Mouse (Mus musculus): ENCODE results near the gene Map3k20. TPM values are rescaled to one million over a fixed set of nuclear protein-coding genes. Genes with fewer than 3 reads are reported as not detected.

Gene Map3k20
- polyA plus RNA-seq, 1 experiment from 2014 or later = 43.9 TPM

GRCm38 (mm10) chr2:72301194-72301916 is 15.9 kb downstream of the Map3k20 start:
- no peak overlapping the region for H3K4me3 ChIP-seq
- no peak overlapping the region for H3K27ac ChIP-seq (replicated peaks)
- no peak for ATAC-seq (ENCODE audit: extremely low read depth, insufficient number of reproducible peaks, low FRiP score, low TSS enrichment)
- H3K36me3 ChIP-seq = peaks cover 51% of the 10 kb centered on the region
- peaks cover 44% of the 10 kb centered on the region for H3K4me1 ChIP-seq
- WGBS = 82% methylated on average over 9 of the region's 9 CpGs
- peaks cover 4% of the 10 kb centered on the region; the same call in 1 of the 2 replicates for H3K9me3 ChIP-seq
- H3K27me3 ChIP-seq (replicated peaks) = no peaks in the 10 kb centered on the region
- no peak overlapping the region for H3K4me2 ChIP-seq
- H3K9ac ChIP-seq = no peak overlapping the region

DNA sequence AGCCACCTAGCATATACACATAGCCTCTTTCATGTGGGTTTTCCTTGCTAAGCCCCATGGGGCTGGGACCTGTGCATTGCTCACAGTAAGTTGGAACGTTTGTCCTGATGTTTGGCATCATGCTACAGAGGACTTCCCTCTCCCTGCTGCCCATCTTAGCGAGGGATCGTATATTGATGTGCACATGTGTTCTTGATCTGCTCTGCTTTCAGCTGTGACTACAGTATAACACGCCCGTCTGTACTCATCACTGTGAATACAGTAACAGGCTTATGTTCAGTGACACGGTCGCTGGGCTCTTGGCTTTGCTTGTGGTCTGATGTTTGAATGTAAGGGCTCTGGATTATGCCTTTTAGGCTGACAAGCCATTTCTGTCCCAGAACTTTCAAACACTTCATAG is 20.3 kb downstream of the Map3k20 start:
- Histone ChIP-seq H3K9ac (no peak overlapping the region), H3K27me3 (replicated peaks) (no peaks in the 10 kb centered on the region), H3K4me2 (no peak overlapping the region), H3K9me3 (peaks cover 4% of the 10 kb centered on the region; the same call in 1 of the 2 replicates), H3K27ac (replicated peaks) (no peak overlapping the region), H3K4me3 (no peak overlapping the region), H3K36me3 (peaks cover 35% of the 10 kb centered on the region), H3K4me1 (peaks cover 46% of the 10 kb centered on the region)
- ATAC-seq (ENCODE audit: extremely low read depth, insufficient number of reproducible peaks, low FRiP score, low TSS enrichment) = no peak
- WGBS = 89% methylated on average over 7 of the region's 7 CpGs

DNA sequence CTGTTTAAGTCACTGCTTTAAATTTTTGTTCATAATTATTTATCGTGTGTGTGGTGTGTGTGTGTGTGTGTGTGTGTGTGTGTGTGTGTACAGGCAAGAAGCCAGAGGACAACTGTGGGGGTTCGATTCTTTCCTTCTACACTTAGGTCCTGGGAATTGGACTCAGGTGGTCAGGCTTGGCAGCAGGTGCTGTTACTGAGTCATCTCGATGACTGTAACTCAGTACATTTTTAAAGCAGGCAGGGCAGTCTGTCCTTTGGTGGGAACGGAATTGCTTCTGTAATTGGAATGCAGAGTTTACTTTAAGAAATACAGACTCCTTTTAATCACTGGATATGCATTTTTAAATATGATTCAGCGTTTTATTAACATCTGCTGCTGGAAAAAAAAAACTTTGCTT is 22.9 kb downstream of the Map3k20 start:
- H3K27ac ChIP-seq (replicated peaks) = no peak overlapping the region

GRCm38 (mm10) chr2:72308981-72309380 is 23.5 kb downstream of the Map3k20 start:
- no peak for ATAC-seq (ENCODE audit: extremely low read depth, insufficient number of reproducible peaks, low FRiP score, low TSS enrichment)
- Histone ChIP-seq H3K4me2 (no peak overlapping the region), H3K4me3 (no peak overlapping the region), H3K27me3 (replicated peaks) (no peaks in the 10 kb centered on the region), H3K9ac (no peak overlapping the region), H3K4me1 (peaks cover 64% of the 10 kb centered on the region), H3K36me3 (peaks cover 30% of the 10 kb centered on the region), H3K9me3 (peaks cover 4% of the 10 kb centered on the region; the same call in 1 of the 2 replicates), H3K27ac (replicated peaks) (no peak overlapping the region; the same call in 1 of the 2 replicates)
- 53% methylated on average over 5 of the region's 5 CpGs for WGBS

More for the DNA sequence above, 22.9 kb downstream of the Map3k20 start:
- Histone ChIP-seq H3K9me3 (peaks cover 4% of the 10 kb centered on the region; the same call in 1 of the 2 replicates), H3K4me1 (peaks cover 66% of the 10 kb centered on the region), H3K4me3 (no peak overlapping the region), H3K36me3 (peaks cover 28% of the 10 kb centered on the region), H3K4me2 (no peak overlapping the region), H3K9ac (no peak overlapping the region), H3K27me3 (replicated peaks) (no peaks in the 10 kb centered on the region)
- ATAC-seq (ENCODE audit: extremely low read depth, insufficient number of reproducible peaks, low FRiP score, low TSS enrichment) = no peak
- 81% methylated on average over 5 of the region's 5 CpGs for WGBS

DNA sequence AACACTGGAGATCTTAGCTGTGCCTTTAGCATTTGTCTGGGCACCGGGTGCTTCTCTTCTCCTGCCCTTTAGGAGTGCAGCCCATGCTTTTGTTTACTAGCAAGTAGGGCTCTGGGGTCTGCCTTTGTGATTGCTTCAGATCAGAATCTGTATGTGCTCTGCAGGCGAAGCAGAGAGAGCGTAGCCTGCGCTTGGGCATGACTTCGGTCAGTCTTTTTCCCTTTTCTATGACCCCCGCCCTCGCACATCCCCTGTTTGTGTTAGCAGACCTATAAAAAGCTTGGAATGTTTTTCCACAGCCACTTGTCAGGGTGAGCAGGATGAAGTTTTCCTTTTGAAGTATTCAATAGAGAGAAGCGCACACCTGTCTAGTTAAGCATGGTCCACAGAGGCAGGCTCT is 26.0 kb downstream of the Map3k20 start:
- Histone ChIP-seq H3K9ac (peak overlapping the region; percentile 37; the same call in 1 of the 2 replicates), H3K4me3 (no peak overlapping the region), H3K4me1 (peaks cover 57% of the 10 kb centered on the region), H3K36me3 (peaks cover 13% of the 10 kb centered on the region), H3K27ac (replicated peaks) (peak overlapping the region; percentile 45; the same call in 1 of the 2 replicates), H3K27me3 (replicated peaks) (no peaks in the 10 kb centered on the region), H3K9me3 (no peaks in the 10 kb centered on the region), H3K4me2 (peak overlapping the region; percentile 41)
- ATAC-seq (ENCODE audit: extremely low read depth, insufficient number of reproducible peaks, low FRiP score, low TSS enrichment) = no peak
- WGBS = 35% methylated on average over 8 of the region's 8 CpGs

GRCm38 (mm10) chr2:72313312-72313711 is 27.9 kb downstream of the Map3k20 start:
- no peaks in the 10 kb centered on the region for H3K27me3 ChIP-seq (replicated peaks)
- H3K27ac ChIP-seq (replicated peaks) = no peak overlapping the region
- no peak overlapping the region for H3K4me3 ChIP-seq
- no peak overlapping the region for H3K4me2 ChIP-seq
- peaks cover 10% of the 10 kb centered on the region; the same call in 1 of the 2 replicates for H3K36me3 ChIP-seq
- ATAC-seq (ENCODE audit: extremely low read depth, insufficient number of reproducible peaks, low FRiP score, low TSS enrichment) = no peak
- WGBS = 78% methylated on average over 11 of the region's 11 CpGs
- no peak overlapping the region for H3K9ac ChIP-seq
- H3K9me3 ChIP-seq = no peaks in the 10 kb centered on the region
- H3K4me1 ChIP-seq = peaks cover 68% of the 10 kb centered on the region

DNA sequence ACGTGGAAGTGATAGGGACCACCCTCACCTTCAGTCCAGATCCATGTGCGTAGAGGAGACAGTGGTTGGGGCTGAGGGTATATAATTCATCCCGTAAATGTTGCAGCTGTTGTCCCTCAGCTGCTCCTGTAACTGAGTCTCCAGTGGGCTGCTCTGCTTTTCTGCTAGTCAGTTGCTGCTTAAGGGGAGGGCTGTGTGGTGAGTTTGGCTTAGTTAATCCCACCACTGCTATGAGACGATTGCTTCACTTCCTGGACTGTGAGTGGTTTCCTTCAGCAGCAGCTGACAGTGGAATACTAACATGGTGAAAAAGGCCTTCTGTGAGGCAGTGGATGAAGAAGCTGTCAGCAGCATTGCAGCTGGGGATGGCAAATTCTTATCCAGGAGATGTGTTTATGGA is 33.0 kb downstream of the Map3k20 start:
- H3K9me3 ChIP-seq = no peaks in the 10 kb centered on the region
- peak overlapping the region; percentile 70 for H3K27ac ChIP-seq (replicated peaks)
- peaks cover 57% of the 10 kb centered on the region for H3K4me1 ChIP-seq
- no peak for ATAC-seq (ENCODE audit: extremely low read depth, insufficient number of reproducible peaks, low FRiP score, low TSS enrichment)
- no peaks in the 10 kb centered on the region for H3K27me3 ChIP-seq (replicated peaks)
- H3K4me2 ChIP-seq = no peak overlapping the region
- H3K36me3 ChIP-seq = peaks cover 11% of the 10 kb centered on the region; the same call in 1 of the 2 replicates
- H3K4me3 ChIP-seq = no peak overlapping the region
- 38% methylated on average over 4 of the region's 4 CpGs for WGBS
- peak overlapping the region; percentile 53; the same call in 1 of the 2 replicates for H3K9ac ChIP-seq

GRCm38 (mm10) chr2:72319028-72319798 is 33.8 kb downstream of the Map3k20 start:
- peaks cover 59% of the 10 kb centered on the region for H3K4me1 ChIP-seq
- no peak overlapping the region for H3K9ac ChIP-seq
- no peak for ATAC-seq (ENCODE audit: extremely low read depth, insufficient number of reproducible peaks, low FRiP score, low TSS enrichment)
- no peak overlapping the region for H3K4me2 ChIP-seq
- 65% methylated on average over 7 of the region's 7 CpGs for WGBS
- H3K27me3 ChIP-seq (replicated peaks) = no peaks in the 10 kb centered on the region
- peaks cover 10% of the 10 kb centered on the region; the same call in 1 of the 2 replicates for H3K36me3 ChIP-seq
- H3K9me3 ChIP-seq = no peaks in the 10 kb centered on the region
- no peak overlapping the region for H3K4me3 ChIP-seq
- peak overlapping the region; percentile 70 for H3K27ac ChIP-seq (replicated peaks)

DNA sequence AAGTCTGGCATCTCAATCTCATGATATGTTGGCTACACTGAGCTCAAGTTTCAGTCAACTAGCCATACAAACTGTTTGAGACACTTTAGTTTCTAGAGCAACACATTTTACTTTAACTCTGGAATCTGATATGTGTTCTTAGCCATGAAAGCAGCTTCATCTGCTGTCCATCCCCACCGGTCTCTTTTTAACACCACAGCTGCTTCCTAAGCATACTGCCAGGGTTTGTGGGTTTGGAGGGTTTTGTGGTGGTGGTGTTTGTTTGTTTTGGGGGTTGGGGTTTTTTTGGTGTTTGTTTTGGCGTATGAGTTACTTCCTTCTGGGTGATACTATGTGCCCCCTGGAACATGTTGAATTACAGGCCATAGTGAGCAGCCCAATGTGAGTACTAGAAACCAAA is 35.2 kb downstream of the Map3k20 start:
- H3K27ac ChIP-seq (replicated peaks) = no peak overlapping the region
- H3K4me1 ChIP-seq = peaks cover 65% of the 10 kb centered on the region
- ATAC-seq (ENCODE audit: extremely low read depth, insufficient number of reproducible peaks, low FRiP score, low TSS enrichment) = no peak
- H3K4me2 ChIP-seq = no peak overlapping the region
- peaks cover 7% of the 10 kb centered on the region; the same call in 1 of the 2 replicates for H3K36me3 ChIP-seq
- no peaks in the 10 kb centered on the region for H3K27me3 ChIP-seq (replicated peaks)
- no peak overlapping the region for H3K4me3 ChIP-seq
- H3K9ac ChIP-seq = no peak overlapping the region
- WGBS = 65% methylated on average over 2 of the region's 2 CpGs
- H3K9me3 ChIP-seq = no peaks in the 10 kb centered on the region

DNA sequence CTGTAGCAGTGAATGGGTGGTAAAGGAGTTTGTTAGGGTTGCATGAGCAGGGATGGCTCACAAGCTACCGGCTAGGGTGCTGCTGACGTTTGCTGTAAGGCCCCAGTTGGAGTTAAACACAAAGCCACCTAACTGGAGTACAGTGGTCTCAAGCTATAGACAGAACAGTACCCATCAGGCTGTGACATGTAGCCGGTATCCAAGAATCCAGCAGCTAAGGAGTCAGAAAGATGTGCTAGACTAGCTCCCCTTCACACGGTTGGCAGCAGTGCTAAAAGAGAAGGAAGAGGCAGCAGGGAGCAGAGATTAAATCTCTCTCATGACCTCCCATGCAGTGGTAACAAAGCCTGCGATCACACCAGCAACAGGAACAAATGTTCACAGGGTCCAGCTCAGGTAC is 36.2 kb downstream of the Map3k20 start:
- Histone ChIP-seq H3K4me3 (no peak overlapping the region), H3K4me2 (no peak overlapping the region)
- 55% methylated on average over 5 of the region's 5 CpGs for WGBS

GRCm38 (mm10) chr2:72322681-72323353 is 37.4 kb downstream of the Map3k20 start:
- H3K4me3 ChIP-seq = no peak overlapping the region
- H3K9ac ChIP-seq = no peak overlapping the region
- peaks cover 66% of the 10 kb centered on the region for H3K4me1 ChIP-seq
- peaks cover 9% of the 10 kb centered on the region for H3K36me3 ChIP-seq
- no peak for ATAC-seq (ENCODE audit: extremely low read depth, insufficient number of reproducible peaks, low FRiP score, low TSS enrichment)
- no peaks in the 10 kb centered on the region for H3K27me3 ChIP-seq (replicated peaks)
- no peak overlapping the region for H3K4me2 ChIP-seq
- H3K27ac ChIP-seq (replicated peaks) = no peak overlapping the region
- 75% methylated on average over 11 of the region's 11 CpGs for WGBS
- no peaks in the 10 kb centered on the region for H3K9me3 ChIP-seq

More for the DNA sequence above, 36.2 kb downstream of the Map3k20 start:
- no peaks in the 10 kb centered on the region for H3K9me3 ChIP-seq
- no peak overlapping the region for H3K27ac ChIP-seq (replicated peaks)
- no peak overlapping the region for H3K9ac ChIP-seq
- ATAC-seq (ENCODE audit: extremely low read depth, insufficient number of reproducible peaks, low FRiP score, low TSS enrichment) = no peak
- peaks cover 7% of the 10 kb centered on the region; the same call in 1 of the 2 replicates for H3K36me3 ChIP-seq
- H3K27me3 ChIP-seq (replicated peaks) = no peaks in the 10 kb centered on the region
- peaks cover 74% of the 10 kb centered on the region for H3K4me1 ChIP-seq
